Mouse (Mus musculus) hindbrain, embryonic 13.5 days (tissue): Measurements from ENCODE around the gene Zscan4-ps3. TPM values are rescaled to one million over a fixed set of nuclear protein-coding genes. Genes with fewer than 3 reads are reported as not detected.
"Not testable (repeated sequence)": the region's sequence is repeated elsewhere in the genome, so short reads cannot be mapped to it uniquely, and the experiment has no call there.

Experiments
- ATAC-seq: fragments of 200-750 bp; cut with Nextera tagmentation; 2 replicates; pipeline ENCODE4 v1.8.0; 2017; ENCODE audit warnings: moderate TSS enrichment; ENCODE audit not compliant: low FRiP score
- H3K27ac ChIP-seq: fragments of 300-500 bp; sonication (generic); 2 replicates; pipeline ENCODE4 v1.5.1; 2015; ENCODE audit warnings: inconsistent platforms, mild to moderate bottlenecking, moderate library complexity
- H3K27me3 ChIP-seq: fragments of 300-500 bp; sonication (generic); 2 replicates; pipeline ENCODE4 v1.6.1; 2015; ENCODE audit warnings: mild to moderate bottlenecking, inconsistent platforms
- H3K36me3 ChIP-seq: fragments of 300-500 bp; sonication (generic); 2 replicates; pipeline ENCODE4 v1.6.1; 2015; ENCODE audit warnings: mild to moderate bottlenecking, inconsistent platforms
- H3K4me1 ChIP-seq: fragments of 300-500 bp; sonication (generic); replicated peaks from 2 replicates; pipeline ENCODE4 v1.6.1; 2015; ENCODE audit warnings: inconsistent platforms
- H3K4me2 ChIP-seq: fragments of 300-500 bp; sonication (generic); 2 replicates; pipeline ENCODE4 v1.6.1; 2015; ENCODE audit warnings: inconsistent platforms, mild to moderate bottlenecking, moderate library complexity
- H3K4me3 ChIP-seq: fragments of 300-500 bp; sonication (generic); 2 replicates; pipeline ENCODE4 v1.5.1; 2015; ENCODE audit warnings: mild to moderate bottlenecking, inconsistent platforms
- H3K9ac ChIP-seq: fragments of 300-500 bp; sonication (generic); 2 replicates; pipeline ENCODE4 v1.6.1; 2015; ENCODE audit warnings: mild to moderate bottlenecking, inconsistent platforms
- H3K9me3 ChIP-seq: fragments of 300-500 bp; sonication (generic); 2 replicates; pipeline ENCODE4 v1.6.1; 2016; ENCODE audit warnings: inconsistent platforms
- WGBS: fragments of 180-500 bp; shearing (Covaris S2); methylation state at CpG from one replicate; pipeline ENCODE4 v1.1.7; 2015; 5-methylcytosine and 5-hydroxymethylcytosine counted together
- polyA plus RNA-seq: library from polyadenylated mRNA; unstranded; fragments of >200 nt; fragmentation: Nextera tagmentation; extraction: Ambion mirVana; gene quantifications from 2 replicates; pipeline ENCODE4 v1.2.1, GENCODE M21; 2015

Zscan4-ps3 gene
- not detected in 2 replicates for polyA plus RNA-seq

DNA sequence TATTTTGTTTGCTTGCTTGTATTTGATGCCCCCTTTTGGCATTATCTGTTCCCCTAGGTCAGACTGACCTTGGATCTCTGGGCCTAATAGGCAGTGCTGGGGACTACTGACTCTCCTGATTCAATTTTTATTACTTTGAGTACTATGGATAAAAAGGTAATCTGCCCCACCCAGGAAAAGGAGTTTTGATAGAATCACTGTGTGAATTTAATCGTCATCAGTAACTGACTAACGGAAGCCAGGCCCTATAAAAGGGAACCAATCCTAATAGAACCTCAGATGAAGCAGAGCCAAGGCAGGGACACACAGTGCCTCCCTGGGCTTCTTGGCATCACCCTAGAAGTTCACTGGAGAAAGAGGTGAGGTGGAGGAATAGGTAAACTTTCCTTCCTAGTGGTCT is at the start of gene Zscan4-ps3:
Gene Zscan4-ps3, plus strand, starts transcription at position 301 of the 400 bp plus-strand sequence.
- H3K4me2 ChIP-seq, ATAC-seq, H3K4me3 ChIP-seq, H3K9me3 ChIP-seq, H3K9ac ChIP-seq, H3K27me3 ChIP-seq, H3K27ac ChIP-seq, H3K4me1 ChIP-seq, H3K36me3 ChIP-seq: not testable (repeated sequence)
- 90% methylated on average over 2 of the region's 2 CpGs for WGBS

DNA sequence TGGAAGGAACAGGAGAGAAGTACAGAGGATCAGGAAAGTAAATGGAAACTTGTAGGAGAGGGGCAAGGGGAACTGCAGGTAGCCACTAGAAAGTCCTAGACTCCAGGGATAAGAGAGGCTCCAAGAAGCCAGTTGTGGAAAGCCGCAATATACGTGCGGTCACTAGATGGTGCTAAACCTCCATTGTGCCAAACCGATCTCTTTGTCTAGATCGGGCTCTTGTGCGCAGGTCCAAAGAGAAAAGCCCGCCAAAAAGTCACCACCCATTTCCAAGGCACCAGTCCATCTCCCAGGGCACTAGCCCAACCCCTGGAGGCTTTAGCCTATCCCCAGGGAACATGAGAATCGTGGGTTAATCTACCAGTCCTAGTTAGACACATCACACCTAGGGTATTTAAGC is 8.0 kb downstream of the Zscan4-ps3 start:
- not testable (repeated sequence) for H3K36me3 ChIP-seq, H3K4me1 ChIP-seq, H3K27me3 ChIP-seq, H3K4me2 ChIP-seq, H3K9ac ChIP-seq, ATAC-seq, H3K27ac ChIP-seq, H3K4me3 ChIP-seq, H3K9me3 ChIP-seq
- 8% methylated on average over 8 of the region's 8 CpGs for WGBS

Other genes with a start within 250 kb of the Zscan4-ps3 start
- not detected in 2 replicates for gene Zscan4f, start 211.4 kb upstream of the Zscan4-ps3 start, polyA plus RNA-seq
- not detected in 2 replicates for gene Zscan4-ps2, start 95.0 kb upstream of the Zscan4-ps3 start, polyA plus RNA-seq
- not detected in 2 replicates for gene Vmn1r72, start 70.8 kb downstream of the Zscan4-ps3 start, polyA plus RNA-seq
- gene Vmn1r73, start 121.0 kb downstream of the Zscan4-ps3 start, polyA plus RNA-seq = not detected in 2 replicates
- not detected in 2 replicates for gene Vmn1r74, start 224.7 kb downstream of the Zscan4-ps3 start, polyA plus RNA-seq